Mouse (Mus musculus): ENCODE measurements around the gene Sumf1. TPM values are rescaled to one million over a fixed set of nuclear protein-coding genes. Genes with fewer than 3 reads are reported as not detected.

Sumf1 gene
- polyA plus RNA-seq (2012; rRNA removed): 7.9 and 9.6 TPM in 2 replicates

GRCm38 (mm10) chr6:108184847-108185684 is at the start of gene Sumf1:
Sumf1 (minus strand) TSS chr6:108185582.

DNA sequence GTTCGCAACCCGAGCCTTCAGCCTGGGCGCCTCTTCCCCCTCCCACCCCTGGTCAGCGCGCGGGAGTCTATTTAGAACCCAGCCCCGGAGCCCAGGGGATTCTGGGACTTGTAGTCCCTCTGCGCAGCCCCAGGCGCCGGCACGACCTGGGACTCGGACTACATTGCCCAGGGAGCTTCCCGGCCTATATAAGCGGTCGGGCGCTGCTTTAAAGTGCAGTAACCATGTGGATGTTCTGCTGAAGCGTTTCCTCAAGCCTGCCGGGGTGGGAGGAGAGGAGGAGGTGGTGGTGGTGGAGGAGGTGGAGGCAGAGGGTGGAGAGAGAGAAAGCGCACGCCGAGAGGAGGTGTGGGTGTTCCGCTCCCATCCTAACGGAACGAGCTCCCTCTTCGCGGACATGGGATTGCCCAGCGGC is 27.5 kb upstream of the Sumf1 start, which contains the start of gene Itpr1:
TSS of gene Itpr1 (plus strand) at position 216 of the 415 bp plus-strand sequence.

DNA sequence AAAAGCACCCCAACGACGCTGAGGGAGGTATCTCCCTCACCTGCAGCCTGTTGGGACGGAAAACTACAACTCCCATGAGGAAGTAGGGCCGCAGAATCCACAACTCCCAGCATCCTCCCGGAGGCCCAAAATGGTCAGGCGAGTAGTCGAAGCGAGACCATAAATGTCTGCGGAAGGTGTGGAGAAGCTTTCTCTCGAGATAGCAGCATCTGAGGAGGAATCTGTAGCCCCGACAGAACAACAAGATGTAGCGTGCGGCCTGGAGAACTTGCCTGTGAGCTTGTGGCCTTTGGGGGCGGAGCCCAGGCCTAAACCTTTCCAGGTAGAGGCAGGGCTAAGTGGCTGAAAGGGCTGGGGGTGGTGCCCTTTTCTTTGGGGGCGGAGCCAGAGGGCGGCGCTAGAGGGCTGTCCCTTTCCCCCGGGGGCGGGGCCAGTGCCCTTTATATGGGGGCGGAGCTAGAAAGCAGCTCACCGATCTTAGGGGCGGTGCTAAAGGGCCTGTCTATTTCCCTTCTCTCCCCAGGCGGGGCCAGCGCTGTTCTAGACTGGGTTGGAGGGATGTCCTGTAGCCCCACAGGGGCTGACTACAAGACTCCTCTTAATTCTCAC is 120.4 kb downstream of the Sumf1 start, which contains the start of gene Setmar:
TSS of gene Setmar (plus strand) at position 128 of the 609 bp plus-strand sequence.

Other genes with a start within 250 kb of the Sumf1 start
- gene Setmar, start 120.5 kb downstream of the Sumf1 start, polyA plus RNA-seq (2012; rRNA removed): 5.1 and 6.4 TPM in 2 replicates
- 18.8 TPM in 2 replicates for gene Itpr1, start 27.5 kb upstream of the Sumf1 start, polyA plus RNA-seq (2012; rRNA removed)

Data from central nervous system, embryonic 18 days (tissue).